9 mouse cellular contexts compared by ENCODE assay signal in the genomic region with DNA sequence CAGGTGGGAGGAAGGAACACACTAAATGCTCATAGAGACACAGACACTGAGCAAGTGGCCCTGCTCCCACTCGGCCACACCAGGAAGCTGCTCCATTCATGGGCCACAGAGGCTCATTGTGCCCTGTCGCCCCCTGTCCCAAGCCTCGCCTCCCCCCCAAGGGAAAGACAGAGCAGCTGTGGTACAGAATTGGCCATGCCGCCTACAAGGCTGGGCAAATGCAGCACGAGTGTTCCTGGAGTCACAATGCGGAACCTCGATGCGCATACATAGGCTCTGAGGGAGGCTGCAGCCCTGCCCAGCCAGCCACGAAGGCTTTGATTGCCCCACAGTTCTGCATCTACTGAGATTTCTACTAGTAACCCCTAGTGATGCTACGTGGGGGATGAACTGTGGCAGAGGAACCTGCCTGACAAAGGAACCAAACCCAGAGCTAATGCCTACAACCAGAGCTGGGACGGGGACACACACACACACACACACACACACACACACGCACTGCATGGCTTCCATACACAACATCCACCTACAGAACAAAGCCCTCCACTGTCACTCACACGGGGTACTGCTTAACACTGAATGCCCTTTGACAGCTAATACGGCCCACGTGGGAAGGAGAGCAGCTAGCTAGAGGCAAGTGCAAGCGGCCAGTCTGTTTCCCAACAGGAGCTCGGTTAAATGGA. TPM values are rescaled to one million over a fixed set of nuclear protein-coding genes. Genes with fewer than 3 reads are reported as not detected.
DNase-seq lines count a peak whose midpoint lies in the region; ATAC-seq and TF ChIP-seq lines count a peak whose summit lies in the region.
"Had no signal": no experiment of that assay in that cellular context is flagged by ENCODE, and none has a peak within 500 bp of the region (broad histone marks: within the 10 kb centered on the region; RNA-seq: fewer than 3 reads in every experiment).

No protein-coding gene starts in this region.

- peaks cover 94% of the 10 kb centered on the region for H3K4me1 ChIP-seq in heart, embryonic 13.5 days
- H3K4me1 ChIP-seq in embryonic facial prominence, embryonic 15.5 days: peaks cover 48% of the 10 kb centered on the region
- H3K4me1 ChIP-seq in midbrain, embryonic 12.5 days: peaks cover 14% of the 10 kb centered on the region

- H3K4me2 ChIP-seq in heart, embryonic 13.5 days: no peak overlapping the region
- H3K4me2 ChIP-seq in embryonic facial prominence, embryonic 15.5 days (replicated peaks): no peak overlapping the region
- H3K4me2 ChIP-seq in midbrain, embryonic 12.5 days (replicated peaks): no peak overlapping the region

- peaks cover 100% of the 10 kb centered on the region for H3K79me2 ChIP-seq in C2C12 (ENCODE audit: control insufficient read depth, insufficient read depth)

- no peak for TF ChIP-seq CTCF in C2C12 (IDR thresholded peaks at IDR 0.05; ENCODE audit: control insufficient read depth, insufficient read depth, insufficient read length)

- no peak overlapping the region for H3K4me3 ChIP-seq in heart, embryonic 13.5 days
- H3K4me3 ChIP-seq in C2C12 (ENCODE audit: insufficient read depth, poor library complexity, severe bottlenecking): no peak overlapping the region
- no peak overlapping the region for H3K4me3 ChIP-seq in embryonic facial prominence, embryonic 15.5 days (replicated peaks)
- no peak overlapping the region for H3K4me3 ChIP-seq in midbrain, embryonic 12.5 days

- intact Hi-C loops in heart, postnatal 36 days (cut with DNase I): no loop called here

- peak overlapping the region; percentile 16 for H3ac ChIP-seq in C2C12 (ENCODE audit: control insufficient read depth, insufficient read length, low read depth)

- peak overlapping the region; percentile 74 for H3K9ac ChIP-seq in heart, embryonic 13.5 days
- no peak overlapping the region for H3K9ac ChIP-seq in embryonic facial prominence, embryonic 15.5 days
- no peak overlapping the region for H3K9ac ChIP-seq in midbrain, embryonic 12.5 days (replicated peaks)

- DNase-seq in heart, postnatal 36 days: no peak
- no peak for DNase-seq in urinary bladder, postnatal 14 days (ENCODE audit: low spot score)
- DNase-seq in urinary bladder, postnatal 36 days (ENCODE audit: low spot score in 2 of 2): no peak
- DNase-seq in lung, postnatal 4 days: no peak
- DNase-seq: adrenal gland, adult 8-10 months had no signal

- H3K79me3 ChIP-seq in C2C12 (ENCODE audit: low read depth): peaks cover 96% of the 10 kb centered on the region

- no peaks in the 10 kb centered on the region for H3K9me3 ChIP-seq in heart, embryonic 13.5 days
- H3K9me3 ChIP-seq in embryonic facial prominence, embryonic 15.5 days (replicated peaks): no peaks in the 10 kb centered on the region
- H3K9me3 ChIP-seq in midbrain, embryonic 12.5 days: no peaks in the 10 kb centered on the region

- H3K27ac ChIP-seq in heart, embryonic 13.5 days (replicated peaks): peak overlapping the region; percentile 80
- H3K27ac ChIP-seq in embryonic facial prominence, embryonic 15.5 days (replicated peaks): no peak overlapping the region
- peak overlapping the region; percentile 39 for H3K27ac ChIP-seq in midbrain, embryonic 12.5 days (replicated peaks)

- H3K36me3 ChIP-seq in heart, embryonic 13.5 days: peaks cover 77% of the 10 kb centered on the region
- peaks cover 98% of the 10 kb centered on the region for H3K36me3 ChIP-seq in C2C12 (ENCODE audit: control insufficient read depth, insufficient read depth)
- peaks cover 54% of the 10 kb centered on the region for H3K36me3 ChIP-seq in embryonic facial prominence, embryonic 15.5 days
- H3K36me3 ChIP-seq in midbrain, embryonic 12.5 days: peaks cover 19% of the 10 kb centered on the region

- WGBS in heart, embryonic 13.5 days: 84% methylated on average over 17 of the region's 17 CpGs
- 60% methylated on average over 17 of the region's 17 CpGs for WGBS in embryonic facial prominence, embryonic 15.5 days
- 61% methylated on average over 17 of the region's 17 CpGs for WGBS in midbrain, embryonic 12.5 days

- ATAC-seq in heart, embryonic 13.5 days (ENCODE audit: extremely low read depth, insufficient number of reproducible peaks, low FRiP score, low TSS enrichment): no peak
- ATAC-seq in embryonic facial prominence, embryonic 15.5 days (ENCODE audit: insufficient number of reproducible peaks, low FRiP score, low TSS enrichment, low read depth): peak; percentile 52; the same call in 1 of the 2 replicates
- peak; percentile 49; the same call in 1 of the 2 replicates for ATAC-seq in midbrain, embryonic 12.5 days (ENCODE audit: low FRiP score, low read depth)

- H3K27me3 ChIP-seq in heart, embryonic 13.5 days (replicated peaks): no peaks in the 10 kb centered on the region
- H3K27me3 ChIP-seq in C2C12 (ENCODE audit: control insufficient read depth, insufficient read depth, insufficient read length): no peaks in the 10 kb centered on the region
- no peaks in the 10 kb centered on the region for H3K27me3 ChIP-seq in embryonic facial prominence, embryonic 15.5 days
- no peaks in the 10 kb centered on the region for H3K27me3 ChIP-seq in midbrain, embryonic 12.5 days

TF ChIP-seq in C2C12, 6 proteins besides CTCF, POLR2A, EP300 and RAD21:
- TF ChIP-seq MYOG (IDR thresholded peaks at IDR 0.05; ENCODE audit: control insufficient read depth, extremely low read depth, insufficient read length) (no peak), CEBPB (IDR thresholded peaks at IDR 0.05; ENCODE audit: low read depth) (no peak), MAX (IDR thresholded peaks at IDR 0.05) (no peak), FOSL1 (IDR thresholded peaks at IDR 0.05; ENCODE audit: insufficient read depth, low read length, poor library complexity, severe bottlenecking) (no peak), USF1 (IDR thresholded peaks at IDR 0.05; ENCODE audit: low read depth) (no peak), MYOD1 (IDR thresholded peaks at IDR 0.05; ENCODE audit: control insufficient read depth, insufficient read length, low read depth) (no peak)

RNA-seq across cellular contexts. Expression of a gene that starts 31.4 kb away (rescaled TPM):
- 24.8 and 25.0 TPM in 2 replicates for polyA plus RNA-seq in heart, embryonic 13.5 days (2015; fragmentation: Nextera tagmentation; extraction: Ambion mirVana)
- total RNA-seq in heart, postnatal 36 days (2021): 100 to 1,000 TPM; 105 to 110 TPM
- 580 TPM for polyA plus RNA-seq in C2C12 (2012; fragmentation: generic; extraction: Trizol)
- 41.1 and 41.7 TPM in 2 replicates for polyA plus RNA-seq in embryonic facial prominence, embryonic 15.5 days (2015; fragmentation: Nextera tagmentation; extraction: Ambion mirVana)
- polyA plus RNA-seq in midbrain, embryonic 12.5 days (2016; fragmentation: Nextera tagmentation; extraction: Ambion mirVana): 24.9 and 29.1 TPM in 2 replicates

RNA-seq across cellular contexts. Expression of a gene that starts 53.8 kb away (rescaled TPM):
- polyA plus RNA-seq in heart, embryonic 13.5 days (2015; fragmentation: Nextera tagmentation; extraction: Ambion mirVana): 0.32 and 0.78 TPM in 2 replicates
- total RNA-seq in heart, postnatal 36 days (2021): not detected
- polyA plus RNA-seq in C2C12 (2012; fragmentation: generic; extraction: Trizol): 0.46 TPM
- 0.08 and 0.18 TPM in 2 replicates for polyA plus RNA-seq in embryonic facial prominence, embryonic 15.5 days (2015; fragmentation: Nextera tagmentation; extraction: Ambion mirVana)
- polyA plus RNA-seq in midbrain, embryonic 12.5 days (2016; fragmentation: Nextera tagmentation; extraction: Ambion mirVana): 0.22 and 0.40 TPM in 2 replicates

Comparison
In these comparisons a context has a peak if more than half of its experiments do, and no peak if none do; other contexts are left out.
1. RNA of a gene that starts 31.4 kb away (polyA plus RNA-seq): 580 TPM in C2C12 (single experiment); 41.1 to 41.7 TPM in embryonic facial prominence, embryonic 15.5 days, 24.8 to 25.0 TPM in heart, embryonic 13.5 days and 24.9 to 29.1 TPM in midbrain, embryonic 12.5 days; every median in the first group is over 10 times any median in the second.